Mouse (Mus musculus) CH12.LX (cell line): ENCODE results near the gene Ndufs4. TPM values are rescaled to one million over a fixed set of nuclear protein-coding genes. Genes with fewer than 3 reads are reported as not detected.
A peak's percentile ranks its signal among the peaks of the same experiment; 100 is the strongest.

Experiments used
- DNase-seq: peaks from one replicate; pipeline ENCODE4 v3.0.0-alpha.2; 2013; ENCODE audit errors: extremely low read depth
- H3K27ac ChIP-seq: 2 replicates; pipeline ENCODE4 v1.5.1; 2012; ENCODE audit warnings: low read depth, mild to moderate bottlenecking, control low read depth, moderate library complexity; ENCODE audit not compliant: insufficient read depth
- H3K27me3 ChIP-seq: replicated peaks from 2 replicates; pipeline ENCODE3; 2012; ENCODE audit warnings: inconsistent platforms
- H3K36me3 ChIP-seq, 2 experiments: replicated peaks in 1 of 2; 2 replicates each; pipeline versions ENCODE3 to v1.6.1; 2012; ENCODE audit warnings: inconsistent platforms in 1 of 2, low read length in 1 of 2, mild to moderate bottlenecking in 1 of 2, mixed read lengths in 1 of 2, moderate library complexity in 1 of 2; ENCODE audit not compliant: control insufficient read depth in 1 of 2, insufficient read depth in 1 of 2
- H3K4me1 ChIP-seq, 2 experiments: 2 replicates each; pipeline ENCODE4 v1.6.1; 2012; ENCODE audit warnings: inconsistent platforms in 1 of 2, moderate library complexity in 1 of 2; ENCODE audit not compliant: insufficient read depth in 2 of 2, control insufficient read depth in 1 of 2
- H3K4me2 ChIP-seq: 2 replicates; pipeline ENCODE4 v1.6.1; 2012; ENCODE audit warnings: low read depth, mild to moderate bottlenecking, control low read depth; ENCODE audit not compliant: poor library complexity, insufficient read depth, severe bottlenecking
- H3K4me3 ChIP-seq, 3 experiments: fragments of 150-350 bp in 1 of 3; sonication (generic) in 1 of 3; replicated peaks in 1 of 3; 2 replicates each; pipeline versions ENCODE3 to v1.5.1; 2011 to 2012; ENCODE audit warnings: low read depth in 2 of 3, low read length in 2 of 3, mild to moderate bottlenecking in 2 of 3, moderate library complexity in 2 of 3, control low read depth in 1 of 3, improper control_type of control experiment in 1 of 3, inconsistent platforms in 1 of 3, mixed read lengths in 1 of 3; ENCODE audit not compliant: poor library complexity in 1 of 3
- H3K79me2 ChIP-seq: replicated peaks from 2 replicates; pipeline ENCODE4 v1.6.1; 2012; ENCODE audit warnings: mild to moderate bottlenecking, moderate library complexity; ENCODE audit not compliant: control insufficient read depth, poor library complexity, insufficient read depth, severe bottlenecking; ENCODE audit errors: extremely low read depth
- H3K9ac ChIP-seq: 2 replicates; pipeline ENCODE4 v1.6.1; 2012; ENCODE audit warnings: low read depth, mild to moderate bottlenecking, control low read depth, moderate library complexity; ENCODE audit not compliant: insufficient read depth
- H3K9me3 ChIP-seq: replicated peaks from 2 replicates; pipeline ENCODE3; 2012; ENCODE audit warnings: low read length, inconsistent platforms, mixed read lengths
- BHLHE40 ChIP-seq: IDR thresholded peaks from 2 replicates; pipeline ENCODE4 v1.6.1; 2011; ENCODE audit warnings: mild to moderate bottlenecking, low read depth, low read length, improper control_type of control experiment
- CHD1 ChIP-seq: IDR thresholded peaks from 2 replicates; pipeline ENCODE4 v1.6.1; 2012; ENCODE audit warnings: low read depth, low read length, improper control_type of control experiment, inconsistent platforms
- CTCF ChIP-seq, 2 experiments: IDR thresholded peaks in 1 of 2; conservative IDR thresholded peaks in 1 of 2; 2 replicates each; pipeline ENCODE4 v1.5.1; 2011 to 2012; ENCODE audit warnings: low read depth in 2 of 2, low read length in 2 of 2, improper control_type of control experiment in 1 of 2, inconsistent platforms in 1 of 2, mild to moderate bottlenecking in 1 of 2, moderate library complexity in 1 of 2
- E2F4 ChIP-seq: IDR thresholded peaks from 2 replicates; pipeline ENCODE4 v1.6.1; 2011; ENCODE audit warnings: low read depth, low read length, improper control_type of control experiment; ENCODE audit not compliant: insufficient replicate concordance
- ELF1 ChIP-seq: IDR thresholded peaks from 2 replicates; pipeline ENCODE4 v1.6.1; 2014; ENCODE audit warnings: low read depth, mild to moderate bottlenecking, inconsistent platforms, low read length, improper control_type of control experiment
- GABPA ChIP-seq: IDR thresholded peaks from 2 replicates; pipeline ENCODE4 v1.6.1; 2012; ENCODE audit warnings: low read depth, low read length, improper control_type of control experiment, inconsistent platforms; ENCODE audit not compliant: insufficient replicate concordance
- IRF4 ChIP-seq: IDR thresholded peaks from 2 replicates; pipeline ENCODE4 v1.6.1; 2014; ENCODE audit warnings: low read depth, mild to moderate bottlenecking, inconsistent platforms, low read length, improper control_type of control experiment
- JUN ChIP-seq: IDR thresholded peaks from 2 replicates; pipeline ENCODE4 v1.6.1; 2011; ENCODE audit warnings: low read depth, mild to moderate bottlenecking, low read length, improper control_type of control experiment, moderate library complexity; ENCODE audit not compliant: insufficient read depth
- MAX ChIP-seq: IDR thresholded peaks from 2 replicates; pipeline ENCODE4 v1.6.1; 2011; ENCODE audit warnings: low read length, improper control_type of control experiment
- MXI1 ChIP-seq: IDR thresholded peaks from 2 replicates; pipeline ENCODE4 v1.6.1; 2011; ENCODE audit warnings: mild to moderate bottlenecking, low read depth, low read length, improper control_type of control experiment
- PAX5 ChIP-seq: IDR thresholded peaks from 2 replicates; pipeline ENCODE4 v1.6.1; 2012; ENCODE audit warnings: low read length, inconsistent platforms, mixed read lengths
- POLR2A ChIP-seq: IDR thresholded peaks from 2 replicates; pipeline ENCODE4 v1.6.1; 2011; ENCODE audit warnings: low read depth, mild to moderate bottlenecking, improper control_type of control experiment, low read length
- POLR2AphosphoS2 ChIP-seq: IDR thresholded peaks from 2 replicates; pipeline ENCODE4 v1.6.1; 2011; ENCODE audit warnings: low read depth, low read length, improper control_type of control experiment
- RAD21 ChIP-seq: IDR thresholded peaks from 2 replicates; pipeline ENCODE4 v1.6.1; 2011; ENCODE audit warnings: low read depth, mild to moderate bottlenecking, low read length, improper control_type of control experiment, moderate library complexity
- UBTF ChIP-seq: IDR thresholded peaks from 2 replicates; pipeline ENCODE4 v1.6.1; 2012; ENCODE audit warnings: low read depth, mild to moderate bottlenecking, inconsistent platforms, low read length, improper control_type of control experiment, moderate library complexity
- ZC3H11A ChIP-seq: IDR thresholded peaks from 2 replicates; pipeline ENCODE4 v1.6.1; 2012; ENCODE audit warnings: low read depth, mild to moderate bottlenecking, inconsistent platforms, low read length, improper control_type of control experiment
- ZKSCAN1 ChIP-seq: IDR thresholded peaks from 2 replicates; pipeline ENCODE4 v1.6.1; 2012; ENCODE audit warnings: low read depth, inconsistent platforms, low read length, improper control_type of control experiment, borderline replicate concordance
- ZMIZ1 ChIP-seq: IDR thresholded peaks from 2 replicates; pipeline ENCODE4 v1.6.1; 2012; ENCODE audit warnings: low read depth, mild to moderate bottlenecking, inconsistent platforms, low read length, improper control_type of control experiment
- dilution Hi-C: fragments of 300-500 bp; cut with MboI; formaldehyde crosslinking; loops from 2 replicates; pipeline ENCODE4 v1.14.3; 2020; ENCODE audit warnings: low sequenced_read_pairs; ENCODE audit not compliant: extremely low pct_unique_long_range_greater_than_20kb, extremely low pct_ligation_motif_present
- in situ Hi-C: fragments of 300-500 bp; cut with MboI; formaldehyde crosslinking; loops from 3 replicates; pipeline ENCODE4 v1.14.3; 2019; ENCODE audit warnings: low sequenced_read_pairs, low pct_ligation_motif_present, low pct_unique_long_range_greater_than_20kb, mixed read lengths
- polyA plus RNA-seq: library from polyadenylated mRNA; unstranded; fragments of >175 nt; gene quantifications from 2 replicates; pipeline ENCODE4 v1.2.1, GENCODE M21; 2012; ENCODE audit warnings: low read depth; ENCODE audit not compliant: insufficient read length
- total RNA-seq, 2 experiments: library from RNA; depleted of rRNA; stranded (reverse); fragments of 300-350 nt in 1 of 2; fragments of >200 nt in 1 of 2; gene quantifications; 2 replicates each; pipeline ENCODE4 v1.2.3; 2012 to 2014

Ndufs4 gene
- total and polyA plus RNA-seq, 3 experiments: 108 to 218 (median 120) TPM

DNA sequence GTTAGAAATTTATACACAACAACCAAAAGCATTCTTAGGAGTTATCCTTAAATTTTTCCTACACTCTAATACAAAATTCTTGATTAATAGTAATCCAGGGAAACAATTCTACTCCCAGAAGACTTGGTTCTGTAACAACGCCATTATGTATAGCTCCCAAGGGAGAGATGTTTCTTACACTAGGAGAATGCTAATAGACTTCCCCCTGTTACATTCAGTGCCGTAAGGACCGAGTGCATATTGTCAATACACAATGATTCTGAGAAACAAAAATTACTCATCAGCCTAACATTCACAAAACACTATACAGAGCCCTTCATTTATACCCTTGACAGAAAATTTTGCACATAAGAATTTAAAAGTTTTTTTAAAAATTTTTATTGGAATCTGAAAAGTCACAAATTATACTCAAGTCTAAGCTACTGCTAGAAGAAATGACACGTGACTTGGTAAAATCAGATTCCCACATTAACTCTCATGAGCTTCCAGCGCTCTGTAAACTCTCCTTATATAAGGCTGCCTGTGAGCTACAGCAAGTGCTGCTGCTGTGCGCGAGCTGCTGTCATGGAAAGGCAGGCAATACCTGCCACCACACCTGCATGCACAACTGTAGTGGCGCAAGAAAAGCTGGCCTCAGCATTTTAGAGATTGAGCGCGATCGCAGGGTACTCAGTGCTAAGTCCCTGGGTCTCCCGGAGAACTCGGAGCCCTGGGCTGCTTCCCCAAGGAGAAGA is 42.9 kb downstream of the Ndufs4 start:
- Histone ChIP-seq H3K79me2 (no peaks in the 10 kb centered on the region), H3K4me1 (peaks cover 0 to 8% of the 10 kb centered on the region in 2 experiments; a peak in 2 of 4 replicates), H3K36me3 (peaks cover 3 to 12% of the 10 kb centered on the region in 2 experiments), H3K4me3 (no peak overlapping the region), H3K9ac (no peak overlapping the region), H3K9me3 (no peaks in the 10 kb centered on the region), H3K27ac (no peak overlapping the region), H3K27me3 (no peaks in the 10 kb centered on the region), H3K4me2 (no peak overlapping the region)
- dilution Hi-C loops: no loop called here
- in situ Hi-C loops: no loop called here
- TF ChIP-seq CTCF (conservative IDR thresholded peaks at IDR 0.05 in 1 of 2, IDR thresholded peaks at IDR 0.05 in 1 of 2; ENCODE audit: low read depth in 2 of 2, low read length in 2 of 2) (no peak), PAX5 (no peak), MXI1 (no peak), E2F4 (no peak)
- DNase-seq: no peak

DNA sequence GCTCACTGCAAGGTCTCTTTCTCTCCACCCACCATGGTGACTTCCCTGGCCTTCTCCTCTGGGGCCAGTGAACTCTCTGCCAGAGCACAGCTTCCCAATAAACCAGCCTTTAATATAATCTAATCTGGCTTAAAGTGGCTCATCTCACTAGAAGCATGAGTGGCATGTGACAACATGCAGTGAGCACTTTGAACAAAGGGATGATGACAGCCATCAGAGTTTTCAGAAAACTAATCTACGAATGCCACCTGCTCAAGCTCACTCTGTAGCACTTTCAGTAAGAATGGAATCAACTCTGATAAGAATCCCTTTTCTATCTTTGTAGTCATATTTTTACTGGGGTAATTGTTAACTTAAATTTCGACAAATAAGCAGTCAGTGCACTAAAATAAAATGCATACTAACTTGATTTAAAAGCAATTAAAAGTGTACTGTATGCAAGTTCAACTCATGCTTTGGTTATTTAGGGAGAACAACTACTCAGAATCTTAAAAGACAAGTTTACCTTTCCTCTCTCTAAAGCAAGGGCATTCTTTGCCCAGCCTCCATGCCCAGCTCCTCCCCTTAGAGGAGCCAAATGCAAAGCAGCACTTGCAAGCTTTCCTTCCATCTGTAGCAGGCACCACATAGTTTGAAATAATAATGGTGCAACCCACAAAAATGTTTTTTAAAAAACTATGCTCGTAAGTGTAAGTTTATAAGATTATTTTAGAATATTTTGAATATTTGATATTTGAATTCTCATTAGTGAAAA is 43.7 kb downstream of the Ndufs4 start:
- H3K4me1 ChIP-seq: peaks cover 0 to 8% of the 10 kb centered on the region in 2 experiments; a peak in 2 of 4 replicates
- no peak overlapping the region for H3K4me2 ChIP-seq
- peak; percentile 7 for DNase-seq
- TF ChIP-seq JUN (no peak), POLR2AphosphoS2 (no peak), UBTF (no peak), ZKSCAN1 (no peak), CTCF (conservative IDR thresholded peaks at IDR 0.05 in 1 of 2, IDR thresholded peaks at IDR 0.05 in 1 of 2; ENCODE audit: low read depth in 2 of 2, low read length in 2 of 2) (no peak), IRF4 (no peak), ELF1 (no peak), BHLHE40 (no peak), GABPA (no peak), ZC3H11A (no peak), POLR2A (no peak), ZMIZ1 (no peak), MAX (no peak), RAD21 (no peak), CHD1 (no peak)
- H3K9me3 ChIP-seq: no peaks in the 10 kb centered on the region
- dilution Hi-C loops: no loop called here
- H3K27me3 ChIP-seq: no peaks in the 10 kb centered on the region
- H3K79me2 ChIP-seq: no peaks in the 10 kb centered on the region
- no peak overlapping the region for H3K9ac ChIP-seq
- no peak overlapping the region for H3K4me3 ChIP-seq
- H3K36me3 ChIP-seq: peaks cover 3 to 10% of the 10 kb centered on the region in 2 experiments
- in situ Hi-C loops: no loop called here
- no peak overlapping the region for H3K27ac ChIP-seq
